Mouse (Mus musculus) liver, embryonic 14.5 days (tissue): ENCODE results near the gene Mdm4. TPM values are rescaled to one million over a fixed set of nuclear protein-coding genes. Genes with fewer than 3 reads are reported as not detected.

ENCODE experiments used
- ATAC-seq: fragments of 200-750 bp; cut with Nextera tagmentation; 2 replicates; pipeline ENCODE4 v1.8.0; 2017; ENCODE audit warnings: moderate number of reproducible peaks, mild to moderate bottlenecking, moderate library complexity; ENCODE audit not compliant: insufficient read depth
- DNase-seq, 3 experiments: peaks; one replicate each; pipeline ENCODE4 v3.0.0-alpha.2; 2012 to 2013; ENCODE audit warnings: low read depth in 3 of 3, low spot score in 3 of 3
- H3K27ac ChIP-seq: fragments of 300-500 bp; sonication (generic); 2 replicates; pipeline ENCODE4 v1.5.1; 2014; ENCODE audit warnings: moderate library complexity, mild to moderate bottlenecking, control low read depth, inconsistent platforms
- H3K27me3 ChIP-seq: fragments of 300-500 bp; sonication (generic); 2 replicates; pipeline ENCODE4 v1.6.1; 2014; ENCODE audit warnings: mild to moderate bottlenecking, low read length, moderate library complexity; ENCODE audit not compliant: control insufficient read depth, insufficient read depth
- H3K36me3 ChIP-seq: fragments of 300-500 bp; sonication (generic); replicated peaks from 2 replicates; pipeline ENCODE4 v1.6.1; 2014; ENCODE audit warnings: low read depth; ENCODE audit not compliant: control insufficient read depth, insufficient read depth
- H3K4me1 ChIP-seq, 2 experiments: fragments of 200-500 bp in 1 of 2; fragments of 300-500 bp in 1 of 2; sonication (generic) in 1 of 2; replicated peaks; 2 replicates each; pipeline ENCODE4 v1.6.1; 2012 to 2014; ENCODE audit warnings: antibody characterized with exemption in 1 of 2, inconsistent platforms in 1 of 2, low read length in 1 of 2; ENCODE audit not compliant: control insufficient read depth in 2 of 2, insufficient read depth in 2 of 2
- H3K4me2 ChIP-seq: fragments of 300-500 bp; sonication (generic); 2 replicates; pipeline ENCODE4 v1.6.1; 2014; ENCODE audit warnings: low read depth, mild to moderate bottlenecking, control low read depth, moderate library complexity
- H3K4me3 ChIP-seq, 2 experiments: fragments of 200-500 bp in 1 of 2; fragments of 300-500 bp in 1 of 2; sonication (generic) in 1 of 2; 2 replicates each; pipeline ENCODE4 v1.5.1; 2012 to 2014; ENCODE audit warnings: low read depth in 2 of 2, low read length in 2 of 2, mild to moderate bottlenecking in 2 of 2, control low read depth in 1 of 2, inconsistent platforms in 1 of 2, moderate library complexity in 1 of 2; ENCODE audit not compliant: insufficient read depth in 1 of 2
- H3K9ac ChIP-seq: fragments of 300-500 bp; sonication (generic); replicated peaks from 2 replicates; pipeline ENCODE4 v1.6.1; 2014; ENCODE audit warnings: mild to moderate bottlenecking, control low read depth, moderate library complexity
- H3K9me3 ChIP-seq: fragments of 300-500 bp; sonication (generic); 2 replicates; pipeline ENCODE4 v1.6.1; 2016; ENCODE audit warnings: low read length, mixed read lengths; ENCODE audit not compliant: control insufficient read depth
- CTCF ChIP-seq: IDR thresholded peaks from 2 replicates; pipeline ENCODE4 v1.5.1; 2016; ENCODE audit warnings: antibody characterized with exemption, low read depth, control low read depth
- EP300 ChIP-seq: IDR thresholded peaks from 2 replicates; pipeline ENCODE4 v1.6.1; 2016; ENCODE audit warnings: antibody characterized with exemption, low read depth
- WGBS: fragments of 180-500 bp; shearing (Covaris S2); extraction: QIAGEN DNeasy Blood & Tissue Kit; methylation state at CpG from one replicate; pipeline ENCODE4 v1.1.7; 2014; ENCODE audit not compliant: insufficient replicate concordance; 5-methylcytosine and 5-hydroxymethylcytosine counted together
- polyA plus RNA-seq, 2 experiments: library from polyadenylated mRNA; depleted of rRNA in 1 of 2; stranded (reverse) in 1 of 2; unstranded in 1 of 2; fragments of >200 nt; fragmentation: Nextera tagmentation in 1 of 2; extraction: Ambion mirVana in 1 of 2; gene quantifications; 2 replicates each; pipeline versions ENCODE4 v1.2.1 to v1.2.3; 2012 to 2014

Mdm4 gene
- polyA plus RNA-seq, 2 experiments, result 11.6 to 25.9 TPM

DNA sequence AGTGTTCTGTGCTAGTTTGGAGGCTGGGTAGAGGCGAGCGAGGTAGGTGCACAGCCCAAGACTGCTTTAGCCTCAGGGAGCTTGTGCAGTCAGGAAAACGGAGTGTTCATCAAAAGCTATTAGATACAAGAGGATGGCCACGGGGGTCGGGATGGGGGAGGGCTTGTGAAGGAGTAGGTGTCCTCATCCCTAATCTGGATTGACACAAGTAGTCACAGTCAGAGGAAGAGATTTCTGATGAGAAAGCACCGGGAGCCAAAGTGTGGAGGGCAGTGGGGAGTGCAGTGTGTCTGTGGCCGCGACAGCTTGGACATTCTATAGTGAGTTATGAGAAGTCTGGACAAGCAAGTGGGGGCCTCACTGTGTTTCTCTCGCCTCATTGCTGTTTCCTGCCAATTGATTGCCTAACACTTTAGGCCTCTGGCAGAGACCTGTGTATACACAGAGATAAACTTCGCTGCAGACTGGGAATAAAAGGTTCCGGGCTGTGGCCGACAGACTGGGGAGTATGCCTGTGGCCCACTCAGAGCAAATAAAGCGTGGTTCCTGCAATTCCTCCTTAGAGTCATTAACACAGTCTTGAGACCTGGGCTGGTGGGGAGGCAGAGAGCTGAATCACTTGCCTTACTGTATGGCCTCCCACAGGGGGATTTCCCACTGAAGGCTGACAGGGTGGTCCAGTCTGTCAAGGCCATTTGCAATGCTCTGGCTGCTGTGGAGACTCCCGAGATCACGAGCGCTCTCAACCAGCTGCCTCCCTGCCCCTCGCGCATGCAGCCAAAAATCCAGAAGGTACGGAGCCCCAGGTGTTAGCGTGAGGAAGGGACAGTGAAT is 46.5 kb upstream of the Mdm4 start:
- Histone ChIP-seq H3K4me1 (peaks cover 0 to 21% of the 10 kb centered on the region in 2 experiments; a peak in 2 of 4 replicates), H3K4me2 (no peak overlapping the region), H3K9ac (no peak overlapping the region), H3K36me3 (no peaks in the 10 kb centered on the region), H3K27me3 (no peaks in the 10 kb centered on the region), H3K9me3 (no peaks in the 10 kb centered on the region), H3K27ac (no peak overlapping the region), H3K4me3 (no peak overlapping the region)
- DNase-seq (no peak), ATAC-seq (no peak)
- WGBS, result 31% methylated on average over 20 of the region's 20 CpGs
- TF ChIP-seq EP300 (no peak), CTCF (no peak)

DNA sequence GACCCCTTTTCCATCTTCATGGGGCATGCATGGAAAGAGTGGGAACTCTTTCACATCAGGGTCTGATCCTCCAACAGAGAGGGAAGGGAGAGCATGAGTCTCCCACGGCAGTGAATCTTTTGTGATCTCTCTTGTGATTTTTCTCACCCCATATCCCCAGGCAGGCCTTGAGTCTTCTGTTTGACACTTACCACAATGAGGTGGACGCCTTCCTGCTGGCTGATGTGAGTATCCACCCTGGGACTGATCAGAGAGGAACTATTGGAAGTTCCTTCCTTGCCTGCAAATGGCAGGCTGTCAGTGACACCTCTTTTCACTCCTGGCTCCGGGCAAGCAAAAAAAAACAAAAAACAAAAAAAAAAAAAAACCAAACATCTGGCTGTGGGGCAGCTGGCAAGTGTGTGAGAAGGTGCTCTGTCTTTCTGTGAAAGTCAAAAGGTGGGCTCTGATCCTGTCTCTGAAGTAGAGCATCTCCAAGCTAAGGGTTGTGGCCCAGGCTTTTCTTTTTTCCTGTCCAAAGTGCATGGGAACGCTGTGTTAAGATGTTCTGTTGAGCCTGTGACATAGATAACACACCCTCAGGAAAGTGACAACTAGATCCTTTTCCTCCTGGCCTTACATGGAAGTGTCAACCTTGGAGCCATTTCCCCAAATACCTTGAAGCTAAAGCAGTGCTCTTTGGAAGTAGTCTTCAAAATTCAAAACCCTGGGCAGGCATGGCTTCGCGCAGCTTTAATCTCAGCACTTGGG is 45.5 kb upstream of the Mdm4 start:
- H3K4me2 ChIP-seq, result no peak overlapping the region
- WGBS, result 48% methylated on average over 6 of the region's 6 CpGs
- H3K36me3 ChIP-seq, result no peaks in the 10 kb centered on the region
- H3K9ac ChIP-seq, result no peak overlapping the region
- no peak overlapping the region for H3K4me3 ChIP-seq
- no peaks in the 10 kb centered on the region for H3K9me3 ChIP-seq
- peaks cover 0 to 27% of the 10 kb centered on the region in 2 experiments; a peak in 2 of 4 replicates for H3K4me1 ChIP-seq
- DNase-seq (no peak), ATAC-seq (no peak)
- TF ChIP-seq CTCF (no peak), EP300 (no peak)
- H3K27ac ChIP-seq, result no peak overlapping the region
- no peaks in the 10 kb centered on the region for H3K27me3 ChIP-seq

DNA sequence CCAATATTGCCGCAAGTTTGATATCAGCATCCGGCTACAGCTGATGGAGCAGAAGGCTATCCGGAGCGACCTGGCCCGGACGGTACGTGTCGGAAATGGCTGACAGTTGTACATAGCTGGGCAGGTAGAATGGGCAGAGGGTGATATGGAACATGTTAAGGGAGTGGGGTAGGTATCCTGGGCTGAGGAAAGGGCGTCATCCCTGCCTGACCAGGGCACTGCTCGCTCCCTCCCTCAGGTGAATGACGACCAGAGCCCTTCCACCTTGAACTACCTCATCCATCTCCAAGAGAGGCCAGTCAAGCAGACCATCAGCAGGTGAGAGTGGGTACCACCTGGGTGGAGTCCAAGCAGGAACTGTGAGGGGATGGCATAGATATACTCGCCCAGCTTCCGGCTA is 44.2 kb upstream of the Mdm4 start:
- Histone ChIP-seq H3K27ac (no peak overlapping the region), H3K27me3 (no peaks in the 10 kb centered on the region), H3K4me1 (peaks cover 0 to 30% of the 10 kb centered on the region in 2 experiments; a peak in 2 of 4 replicates), H3K4me2 (no peak overlapping the region), H3K4me3 (no peak overlapping the region), H3K36me3 (no peaks in the 10 kb centered on the region), H3K9ac (no peak overlapping the region), H3K9me3 (no peaks in the 10 kb centered on the region)
- 79% methylated on average over 13 of the region's 13 CpGs for WGBS
- ATAC-seq (no peak), DNase-seq (no peak)
- no peak for TF ChIP-seq EP300
- TF ChIP-seq CTCF, result no peak

DNA sequence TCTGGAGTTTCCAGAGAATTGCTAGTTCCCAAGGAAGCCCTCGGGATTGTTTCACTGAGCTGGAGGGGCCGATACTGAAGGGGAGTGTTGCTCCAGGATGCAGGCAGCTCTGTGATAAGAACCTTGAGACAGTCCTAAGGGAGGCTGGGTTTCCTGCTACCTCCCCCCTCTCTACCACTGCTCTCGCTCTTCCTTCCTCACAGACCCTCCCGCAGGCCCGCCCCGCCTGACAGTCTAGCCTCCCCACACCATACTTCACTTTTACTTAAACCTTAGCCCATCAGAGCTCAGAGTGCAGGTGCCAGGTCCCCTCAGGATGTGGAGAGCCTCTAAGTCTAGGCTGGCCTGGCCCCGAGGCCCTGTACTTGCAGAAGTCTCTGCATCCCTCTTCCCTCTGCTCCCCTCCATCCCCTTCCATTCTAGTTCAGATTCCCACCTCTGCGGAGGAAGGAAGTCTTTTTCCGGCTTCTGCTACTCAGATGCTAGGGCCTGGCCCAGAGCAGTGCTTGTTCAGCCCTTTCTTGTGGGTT is 43.0 kb upstream of the Mdm4 start:
- H3K27me3 ChIP-seq, result no peaks in the 10 kb centered on the region
- no peaks in the 10 kb centered on the region for H3K9me3 ChIP-seq
- H3K4me1 ChIP-seq, result peaks cover 0 to 30% of the 10 kb centered on the region in 2 experiments; a peak in 2 of 4 replicates
- no peak overlapping the region for H3K4me2 ChIP-seq
- no peak for DNase-seq
- no peak overlapping the region for H3K9ac ChIP-seq
- H3K36me3 ChIP-seq, result no peaks in the 10 kb centered on the region
- WGBS, result 9% methylated on average over 9 of the region's 9 CpGs
- H3K4me3 ChIP-seq, result no peak overlapping the region
- TF ChIP-seq CTCF, result no peak
- TF ChIP-seq EP300, result no peak
- no peak overlapping the region for H3K27ac ChIP-seq
- peak; percentile 69 for ATAC-seq
